Mouse (Mus musculus): Measurements from ENCODE around the gene Ten1. TPM values are rescaled to one million over a fixed set of nuclear protein-coding genes. Genes with fewer than 3 reads are reported as not detected.

Ten1 gene
- total RNA-seq, 2 experiments from 2014 or later, result 19.2 to 21.9 TPM

Other genes starting within 250 kb of the Ten1 start
- 1 to 10 TPM; 1.9 to 3.3 TPM for gene Itgb4, start 224.1 kb upstream of the Ten1 start, total RNA-seq (2021)
- gene Galk1, start 186.1 kb upstream of the Ten1 start, total RNA-seq (2021), result 1 to 10 TPM; 3.0 to 3.8 TPM
- 10 to 100 TPM; 56.1 to 75.3 TPM for gene H3f3b, start 170.9 kb upstream of the Ten1 start, total RNA-seq (2021)
- 1 to 10 TPM; 6.0 to 7.1 TPM for gene Unk, start 168.5 kb upstream of the Ten1 start, total RNA-seq (2021)
- gene Unc13d, start 120.9 kb upstream of the Ten1 start, total RNA-seq (2021), result under 1 TPM; 0.30 to 0.48 TPM
- gene Wbp2, start 111.9 kb upstream of the Ten1 start, total RNA-seq (2021), result 10 to 100 TPM; 70.1 to 71.0 TPM
- 1 to 10 TPM; 9.1 to 9.3 TPM for gene Trim47, start 71.6 kb upstream of the Ten1 start, total RNA-seq (2021)
- 1 to 10 TPM; 4.1 to 4.8 TPM for gene Trim65, start 67.7 kb upstream of the Ten1 start, total RNA-seq (2021)
- gene Mrpl38, start 60.0 kb upstream of the Ten1 start, total RNA-seq (2021), result 10 to 100 TPM; 49.4 to 49.9 TPM
- gene Fbf1, start 30.7 kb upstream of the Ten1 start, total RNA-seq (2021), result 1 to 10 TPM; 9.3 to 9.8 TPM
- 10 to 100 TPM; 62.6 to 80.1 TPM for gene Acox1, start 190 bp downstream of the Ten1 start, total RNA-seq (2021)
- gene Evpl, start 39.2 kb downstream of the Ten1 start, total RNA-seq (2021), result under 1 TPM; 0.05 to 0.07 TPM
- gene Srp68, start 75.4 kb downstream of the Ten1 start, total RNA-seq (2021), result 10 to 100 TPM; 72.1 to 83.1 TPM
- under 1 TPM; 0.12 to 0.31 TPM for gene Galr2, start 82.1 kb downstream of the Ten1 start, total RNA-seq (2021)
- gene Exoc7, start 108.4 kb downstream of the Ten1 start, total RNA-seq (2021), result 10 to 100 TPM; 85.9 to 94.8 TPM
- not detected for gene Foxj1, start 136.5 kb downstream of the Ten1 start, total RNA-seq (2021)
- 10 to 100 TPM; 23.0 to 24.5 TPM for gene Rnf157, start 214.2 kb downstream of the Ten1 start, total RNA-seq (2021)
- 10 to 100 TPM; 41.8 to 56.5 TPM for gene Ubald2, start 235.2 kb downstream of the Ten1 start, total RNA-seq (2021)